Mouse (Mus musculus): Measurements from ENCODE around the gene Slc10a1. TPM values are rescaled to one million over a fixed set of nuclear protein-coding genes. Genes with fewer than 3 reads are reported as not detected.

The Slc10a1 gene
- polyA plus RNA-seq, 1 experiment from 2014 or later, result 0.51 TPM

- H3K36me3 ChIP-seq (ENCODE audit: control insufficient read depth, insufficient read depth, low read length), result no peaks in the 10 kb centered on the region
- no peak overlapping the region for H3K4me3 ChIP-seq (ENCODE audit: low read depth, low read length)
- DNase-seq (ENCODE audit: low spot score), result no peak
- no peaks in the 10 kb centered on the region for H3K27me3 ChIP-seq (ENCODE audit: control insufficient read depth, insufficient read depth, low read length)
- H3K27ac ChIP-seq (ENCODE audit: low read depth, low read length), result no peak overlapping the region
- H3K4me2 ChIP-seq (replicated peaks; ENCODE audit: low read depth, low read length), result no peak overlapping the region
- no peaks in the 10 kb centered on the region; the same call in 1 of the 2 replicates for H3K9me3 ChIP-seq (ENCODE audit: control insufficient read depth, low read length)
- H3K9ac ChIP-seq (ENCODE audit: low read depth, low read length), result no peak overlapping the region
- 70% methylated on average over 4 of the region's 4 CpGs for WGBS
- H3K4me1 ChIP-seq (replicated peaks; ENCODE audit: control insufficient read depth, insufficient read depth, low read length), result peaks cover 3% of the 10 kb centered on the region; the same call in 1 of the 2 replicates
- no peak for ATAC-seq (ENCODE audit: low FRiP score)
Observed at GRCm38 (mm10) chr12:80997652-80998051, 29.1 kb upstream of the Slc10a1 start.

- H3K36me3 ChIP-seq (ENCODE audit: control insufficient read depth, insufficient read depth, low read length), result no peaks in the 10 kb centered on the region
- H3K9ac ChIP-seq (ENCODE audit: low read depth, low read length), result no peak overlapping the region
- no peak overlapping the region for H3K4me2 ChIP-seq (replicated peaks; ENCODE audit: low read depth, low read length)
- DNase-seq (ENCODE audit: low spot score) (no peak), ATAC-seq (ENCODE audit: low FRiP score) (no peak)
- no peaks in the 10 kb centered on the region; the same call in 1 of the 2 replicates for H3K9me3 ChIP-seq (ENCODE audit: control insufficient read depth, low read length)
- no peaks in the 10 kb centered on the region for H3K27me3 ChIP-seq (ENCODE audit: control insufficient read depth, insufficient read depth, low read length)
- no peak overlapping the region for H3K4me3 ChIP-seq (ENCODE audit: low read depth, low read length)
- no peak overlapping the region for H3K27ac ChIP-seq (ENCODE audit: low read depth, low read length)
- 91% methylated on average over 4 of the region's 4 CpGs for WGBS
- H3K4me1 ChIP-seq (replicated peaks; ENCODE audit: control insufficient read depth, insufficient read depth, low read length), result peaks cover 4% of the 10 kb centered on the region; the same call in 1 of the 2 replicates
Observed at GRCm38 (mm10) chr12:80995326-80995725, 26.8 kb upstream of the Slc10a1 start.

- 0 out of 2 replicates have a peak, but pooled peaks cover 2% of the 10 kb centered on the region for H3K4me1 ChIP-seq (replicated peaks; ENCODE audit: control insufficient read depth, insufficient read depth, low read length)
- H3K4me2 ChIP-seq (replicated peaks; ENCODE audit: low read depth, low read length), result no peak overlapping the region
- DNase-seq (ENCODE audit: low spot score), result no peak
- WGBS, result 81% methylated on average over 1 of the region's 1 CpGs
- no peak overlapping the region for H3K9ac ChIP-seq (ENCODE audit: low read depth, low read length)
- no peak for ATAC-seq (ENCODE audit: low FRiP score)
- no peaks in the 10 kb centered on the region for H3K36me3 ChIP-seq (ENCODE audit: control insufficient read depth, insufficient read depth, low read length)
- H3K9me3 ChIP-seq (ENCODE audit: control insufficient read depth, low read length), result no peaks in the 10 kb centered on the region; the same call in 1 of the 2 replicates
- no peak overlapping the region for H3K27ac ChIP-seq (ENCODE audit: low read depth, low read length)
- H3K27me3 ChIP-seq (ENCODE audit: control insufficient read depth, insufficient read depth, low read length), result no peaks in the 10 kb centered on the region; the same call in 1 of the 2 replicates
- H3K4me3 ChIP-seq (ENCODE audit: low read depth, low read length), result no peak overlapping the region
Observed at GRCm38 (mm10) chr12:80993773-80994172, 25.3 kb upstream of the Slc10a1 start.

GRCm38 (mm10) chr12:80992540-80993122 lies 24.1 kb upstream of the Slc10a1 start:
- H3K4me2 ChIP-seq (replicated peaks; ENCODE audit: low read depth, low read length), result no peak overlapping the region
- H3K4me3 ChIP-seq (ENCODE audit: low read depth, low read length), result no peak overlapping the region
- H3K9ac ChIP-seq (ENCODE audit: low read depth, low read length), result no peak overlapping the region
- 85% methylated on average over 8 of the region's 8 CpGs for WGBS
- DNase-seq (ENCODE audit: low spot score) (no peak), ATAC-seq (ENCODE audit: low FRiP score) (no peak)
- 0 out of 2 replicates have a peak, but pooled peaks cover 2% of the 10 kb centered on the region for H3K4me1 ChIP-seq (replicated peaks; ENCODE audit: control insufficient read depth, insufficient read depth, low read length)
- H3K27me3 ChIP-seq (ENCODE audit: control insufficient read depth, insufficient read depth, low read length), result no peaks in the 10 kb centered on the region; the same call in 1 of the 2 replicates
- H3K27ac ChIP-seq (ENCODE audit: low read depth, low read length), result no peak overlapping the region
- H3K36me3 ChIP-seq (ENCODE audit: control insufficient read depth, insufficient read depth, low read length), result no peaks in the 10 kb centered on the region
- H3K9me3 ChIP-seq (ENCODE audit: control insufficient read depth, low read length), result no peaks in the 10 kb centered on the region; the same call in 1 of the 2 replicates

GRCm38 (mm10) chr12:80991806-80992205 lies 23.3 kb upstream of the Slc10a1 start:
- no peak overlapping the region for H3K4me3 ChIP-seq (ENCODE audit: low read depth, low read length)
- no peak for ATAC-seq (ENCODE audit: low FRiP score)
- H3K4me2 ChIP-seq (replicated peaks; ENCODE audit: low read depth, low read length), result no peak overlapping the region
- 85% methylated on average over 10 of the region's 10 CpGs for WGBS
- no peak overlapping the region for H3K27ac ChIP-seq (ENCODE audit: low read depth, low read length)
- H3K9ac ChIP-seq (ENCODE audit: low read depth, low read length), result no peak overlapping the region
- H3K9me3 ChIP-seq (ENCODE audit: control insufficient read depth, low read length), result no peaks in the 10 kb centered on the region; the same call in 1 of the 2 replicates
- H3K27me3 ChIP-seq (ENCODE audit: control insufficient read depth, insufficient read depth, low read length), result no peaks in the 10 kb centered on the region; the same call in 1 of the 2 replicates
- DNase-seq (ENCODE audit: low spot score), result no peak
- 0 out of 2 replicates have a peak, but pooled peaks cover 2% of the 10 kb centered on the region for H3K4me1 ChIP-seq (replicated peaks; ENCODE audit: control insufficient read depth, insufficient read depth, low read length)
- H3K36me3 ChIP-seq (ENCODE audit: control insufficient read depth, insufficient read depth, low read length), result no peaks in the 10 kb centered on the region

- H3K9ac ChIP-seq (ENCODE audit: low read depth, low read length), result no peak overlapping the region
- no peak; the same call in 1 of the 2 replicates for ATAC-seq (ENCODE audit: low FRiP score)
- WGBS, result 58% methylated on average over 13 of the region's 13 CpGs
- no peaks in the 10 kb centered on the region; the same call in 1 of the 2 replicates for H3K27me3 ChIP-seq (ENCODE audit: control insufficient read depth, insufficient read depth, low read length)
- no peaks in the 10 kb centered on the region; the same call in 1 of the 2 replicates for H3K9me3 ChIP-seq (ENCODE audit: control insufficient read depth, low read length)
- H3K36me3 ChIP-seq (ENCODE audit: control insufficient read depth, insufficient read depth, low read length), result no peaks in the 10 kb centered on the region
- no peak overlapping the region for H3K27ac ChIP-seq (ENCODE audit: low read depth, low read length)
- no peak overlapping the region for H3K4me3 ChIP-seq (ENCODE audit: low read depth, low read length)
- no peak overlapping the region for H3K4me2 ChIP-seq (replicated peaks; ENCODE audit: low read depth, low read length)
- 0 out of 2 replicates have a peak, but pooled peaks cover 2% of the 10 kb centered on the region for H3K4me1 ChIP-seq (replicated peaks; ENCODE audit: control insufficient read depth, insufficient read depth, low read length)
- DNase-seq (ENCODE audit: low spot score), result no peak
Observed at GRCm38 (mm10) chr12:80990901-80991445, 22.5 kb upstream of the Slc10a1 start.

- no peak overlapping the region for H3K27ac ChIP-seq (ENCODE audit: low read depth, low read length)
- H3K9me3 ChIP-seq (ENCODE audit: control insufficient read depth, low read length), result no peaks in the 10 kb centered on the region
- H3K4me1 ChIP-seq (replicated peaks; ENCODE audit: control insufficient read depth, insufficient read depth, low read length), result 0 out of 2 replicates have a peak, but pooled peaks cover 2% of the 10 kb centered on the region
- no peak overlapping the region for H3K4me2 ChIP-seq (replicated peaks; ENCODE audit: low read depth, low read length)
- 87% methylated on average over 3 of the region's 3 CpGs for WGBS
- no peak overlapping the region for H3K4me3 ChIP-seq (ENCODE audit: low read depth, low read length)
- H3K9ac ChIP-seq (ENCODE audit: low read depth, low read length), result no peak overlapping the region
- H3K36me3 ChIP-seq (ENCODE audit: control insufficient read depth, insufficient read depth, low read length), result no peaks in the 10 kb centered on the region
- H3K27me3 ChIP-seq (ENCODE audit: control insufficient read depth, insufficient read depth, low read length), result no peaks in the 10 kb centered on the region; the same call in 1 of the 2 replicates
- DNase-seq (ENCODE audit: low spot score), result no peak
- no peak for ATAC-seq (ENCODE audit: low FRiP score)
Observed at GRCm38 (mm10) chr12:80988286-80988685, 19.8 kb upstream of the Slc10a1 start.

- Histone ChIP-seq H3K4me3 (ENCODE audit: low read depth, low read length) (no peak overlapping the region), H3K27me3 (ENCODE audit: control insufficient read depth, insufficient read depth, low read length) (no peaks in the 10 kb centered on the region; the same call in 1 of the 2 replicates), H3K36me3 (ENCODE audit: control insufficient read depth, insufficient read depth, low read length) (no peaks in the 10 kb centered on the region), H3K4me1 (replicated peaks; ENCODE audit: control insufficient read depth, insufficient read depth, low read length) (0 out of 2 replicates have a peak, but pooled peaks cover 2% of the 10 kb centered on the region), H3K4me2 (replicated peaks; ENCODE audit: low read depth, low read length) (no peak overlapping the region), H3K9me3 (ENCODE audit: control insufficient read depth, low read length) (no peaks in the 10 kb centered on the region), H3K27ac (ENCODE audit: low read depth, low read length) (no peak overlapping the region), H3K9ac (ENCODE audit: low read depth, low read length) (no peak overlapping the region)
- no peak for ATAC-seq (ENCODE audit: low FRiP score)
- no peak for DNase-seq (ENCODE audit: low spot score)
- 86% methylated on average over 4 of the region's 4 CpGs for WGBS
Observed at GRCm38 (mm10) chr12:80986628-80987027, 18.1 kb upstream of the Slc10a1 start.

- Histone ChIP-seq H3K36me3 (ENCODE audit: control insufficient read depth, insufficient read depth, low read length) (no peaks in the 10 kb centered on the region), H3K27me3 (ENCODE audit: control insufficient read depth, insufficient read depth, low read length) (no peaks in the 10 kb centered on the region), H3K27ac (ENCODE audit: low read depth, low read length) (no peak overlapping the region), H3K9ac (ENCODE audit: low read depth, low read length) (no peak overlapping the region), H3K9me3 (ENCODE audit: control insufficient read depth, low read length) (no peaks in the 10 kb centered on the region), H3K4me1 (replicated peaks; ENCODE audit: control insufficient read depth, insufficient read depth, low read length) (no peaks in the 10 kb centered on the region), H3K4me3 (ENCODE audit: low read depth, low read length) (no peak overlapping the region), H3K4me2 (replicated peaks; ENCODE audit: low read depth, low read length) (no peak overlapping the region)
- 84% methylated on average over 9 of the region's 9 CpGs for WGBS
- no peak for DNase-seq (ENCODE audit: low spot score)
- ATAC-seq (ENCODE audit: low FRiP score), result no peak
Observed at GRCm38 (mm10) chr12:80983695-80984094, 15.2 kb upstream of the Slc10a1 start.
